Mouse (Mus musculus): ENCODE measurements around the gene Acsm5.

DNA sequence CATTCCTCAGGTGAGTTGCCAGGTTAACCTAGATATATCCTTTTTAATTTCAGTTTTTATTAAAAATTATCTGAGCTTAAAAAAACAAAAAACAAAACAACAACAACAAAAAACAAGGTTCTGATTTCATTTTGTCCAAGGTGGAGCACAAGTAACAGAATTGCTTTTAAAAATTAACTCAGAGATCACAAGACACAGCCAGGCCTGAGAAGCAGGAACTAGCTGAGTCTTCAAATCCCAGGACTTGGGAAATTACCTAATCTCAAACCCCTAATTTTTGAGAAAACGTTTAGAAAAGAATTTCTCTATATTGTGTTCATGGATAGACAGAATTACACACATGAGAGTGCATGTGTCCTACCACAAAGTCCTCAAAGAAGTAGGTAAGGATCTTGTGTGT is 13.7 kb downstream of the Acsm5 start:
- TF ChIP-seq CTCF (IDR thresholded peaks at IDR 0.05; ENCODE audit: extremely low read depth, insufficient read depth, low read length): no peak
- TF ChIP-seq POLR2A (IDR thresholded peaks at IDR 0.05; ENCODE audit: extremely low read depth, insufficient read depth, low read length): no peak

Data from cortical plate, adult 2 months (tissue).